Mouse (Mus musculus): Measurements from ENCODE around the gene Wdr83os. TPM values are rescaled to one million over a fixed set of nuclear protein-coding genes. Genes with fewer than 3 reads are reported as not detected.

The Wdr83os gene
- polyA plus RNA-seq, 1 experiment: 166 TPM

DNA sequence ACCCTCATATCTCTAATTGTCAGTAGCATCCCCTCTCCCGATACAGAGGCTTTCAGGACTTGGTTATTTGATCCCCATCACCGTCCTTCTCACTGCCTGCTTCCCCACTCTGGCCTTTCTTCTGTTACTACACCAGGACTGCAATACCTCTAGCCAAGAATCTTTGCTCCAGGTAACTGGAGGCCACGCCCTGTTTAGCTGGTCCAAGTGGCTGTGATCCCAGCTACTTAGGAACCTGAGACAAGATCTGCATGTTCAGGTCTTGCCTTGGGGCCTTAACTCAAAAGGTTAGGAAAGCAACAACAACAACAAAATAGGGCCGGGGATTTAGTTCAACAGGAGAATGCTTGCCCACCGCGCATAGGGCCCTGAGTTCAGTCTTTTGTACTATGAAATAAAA is 36.9 kb upstream of the Wdr83os start:
- Histone ChIP-seq H3ac (ENCODE audit: control insufficient read depth, insufficient read length) (no peak overlapping the region), H3K79me2 (ENCODE audit: control insufficient read depth, insufficient read depth) (peaks cover 46% of the 10 kb centered on the region), H3K4me3 (no peak overlapping the region), H3K27me3 (ENCODE audit: control insufficient read depth, insufficient read depth, insufficient read length) (no peaks in the 10 kb centered on the region), H3K4me2 (ENCODE audit: low read depth) (no peak overlapping the region), H3K36me3 (ENCODE audit: control insufficient read depth, insufficient read depth) (peaks cover 64% of the 10 kb centered on the region)
- TF ChIP-seq MYOG (IDR thresholded peaks at IDR 0.05; ENCODE audit: control insufficient read depth in 1 of 3, insufficient read depth in 1 of 3, insufficient read length in 2 of 3, low read depth in 2 of 3): no peak
- TF ChIP-seq MYOD1 (IDR thresholded peaks at IDR 0.05; ENCODE audit: control insufficient read depth in 1 of 3, insufficient read length in 2 of 3, low read depth in 2 of 3): no peak
- no peak for TF ChIP-seq TCF12 (IDR thresholded peaks at IDR 0.05; ENCODE audit: insufficient read depth, poor library complexity, severe bottlenecking)
- no peak for TF ChIP-seq E2F4 (IDR thresholded peaks at IDR 0.05; ENCODE audit: insufficient read depth)
- TF ChIP-seq USF1 (IDR thresholded peaks at IDR 0.05; ENCODE audit: low read depth): no peak
- TF ChIP-seq CEBPB (IDR thresholded peaks at IDR 0.05; ENCODE audit: insufficient read depth, poor library complexity, severe bottlenecking): no peak
- no peak for TF ChIP-seq POLR2AphosphoS2 (IDR thresholded peaks at IDR 0.05; ENCODE audit: insufficient read length, low read depth)
- no peak for TF ChIP-seq MAX (IDR thresholded peaks at IDR 0.05; ENCODE audit: low read depth)

GRCm38 (mm10) chr8:85057367-85057766 is 23.2 kb upstream of the Wdr83os start:
- TF ChIP-seq POLR2A (IDR thresholded peaks at IDR 0.05; ENCODE audit: insufficient read length, low read depth): no peak
- Histone ChIP-seq H3ac (ENCODE audit: control insufficient read depth, insufficient read length) (no peak overlapping the region), H3K79me2 (ENCODE audit: control insufficient read depth, insufficient read depth) (no peaks in the 10 kb centered on the region), H3K36me3 (ENCODE audit: control insufficient read depth, insufficient read depth) (peaks cover 7% of the 10 kb centered on the region), H3K27me3 (ENCODE audit: control insufficient read depth, insufficient read depth, insufficient read length) (no peaks in the 10 kb centered on the region), H3K4me3 (no peak overlapping the region), H3K4me2 (ENCODE audit: low read depth) (no peak overlapping the region)

DNA sequence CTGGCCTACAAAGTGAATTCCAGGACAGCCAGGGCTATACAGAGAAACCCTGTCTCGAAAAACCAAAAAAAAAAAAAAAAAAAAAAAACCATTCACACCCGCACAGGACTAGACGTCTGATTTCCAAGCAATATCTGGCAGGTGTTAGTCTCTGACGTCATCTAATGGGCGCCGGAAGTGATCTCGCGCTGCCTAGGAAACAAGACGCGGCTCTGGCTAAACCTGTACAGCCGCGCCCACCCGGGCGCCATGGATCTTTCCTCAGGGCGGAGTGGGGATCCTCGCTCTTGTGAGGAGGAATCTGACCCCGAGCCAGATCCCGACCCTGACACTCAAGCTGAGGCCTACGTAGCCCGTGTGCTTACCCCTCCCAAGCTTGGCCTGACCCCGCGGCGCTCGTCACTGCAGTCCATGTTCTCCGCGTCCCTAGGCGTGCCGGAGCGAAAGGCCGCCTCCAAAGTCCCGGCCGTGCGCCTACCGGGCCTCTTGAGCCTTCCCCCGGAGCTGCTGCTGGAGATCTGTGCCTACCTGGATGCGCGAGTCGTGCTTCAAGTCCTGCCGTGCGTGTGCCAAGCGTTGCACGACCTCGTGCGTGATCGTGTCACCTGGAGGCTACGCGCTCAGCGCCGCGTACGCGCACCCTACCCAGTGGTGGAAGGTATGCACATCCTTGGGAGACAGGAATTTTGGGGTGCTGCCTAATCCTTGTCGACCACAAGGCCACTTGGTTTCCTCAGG is 20.5 kb upstream of the Wdr83os start, which contains the start of gene Fbxw9:
Fbxw9 (plus strand) TSS at position 177 of the 738 bp plus-strand sequence.
- Histone ChIP-seq H3K4me2 (ENCODE audit: low read depth) (peak within 1 kb of the TSS; percentile 73), H3K4me3 (peak within 1 kb of the TSS; percentile 54), H3K27me3 (ENCODE audit: control insufficient read depth, insufficient read depth, insufficient read length) (no peaks in the 10 kb centered on the region), H3K36me3 (ENCODE audit: control insufficient read depth, insufficient read depth) (no peaks in the 10 kb centered on the region), H3K79me2 (ENCODE audit: control insufficient read depth, insufficient read depth) (no peaks in the 10 kb centered on the region), H3ac (ENCODE audit: control insufficient read depth, insufficient read length) (peak within 1 kb of the TSS; percentile 20)
- TF ChIP-seq MYOG (IDR thresholded peaks at IDR 0.05; ENCODE audit: control insufficient read depth in 1 of 3, insufficient read depth in 1 of 3, insufficient read length in 2 of 3, low read depth in 2 of 3) (peak in 1 of 3 experiments; percentile 29), POLR2AphosphoS2 (IDR thresholded peaks at IDR 0.05; ENCODE audit: insufficient read length, low read depth) (peak; percentile 67), E2F4 (IDR thresholded peaks at IDR 0.05; ENCODE audit: insufficient read depth) (no peak), MYOD1 (IDR thresholded peaks at IDR 0.05; ENCODE audit: control insufficient read depth in 1 of 3, insufficient read length in 2 of 3, low read depth in 2 of 3) (peak in 1 of 3 experiments; percentile 3), POLR2A (IDR thresholded peaks at IDR 0.05; ENCODE audit: insufficient read length, low read depth) (peak; percentile 28), REST (IDR thresholded peaks at IDR 0.05; ENCODE audit: insufficient read depth, insufficient read length) (no peak)

DNA sequence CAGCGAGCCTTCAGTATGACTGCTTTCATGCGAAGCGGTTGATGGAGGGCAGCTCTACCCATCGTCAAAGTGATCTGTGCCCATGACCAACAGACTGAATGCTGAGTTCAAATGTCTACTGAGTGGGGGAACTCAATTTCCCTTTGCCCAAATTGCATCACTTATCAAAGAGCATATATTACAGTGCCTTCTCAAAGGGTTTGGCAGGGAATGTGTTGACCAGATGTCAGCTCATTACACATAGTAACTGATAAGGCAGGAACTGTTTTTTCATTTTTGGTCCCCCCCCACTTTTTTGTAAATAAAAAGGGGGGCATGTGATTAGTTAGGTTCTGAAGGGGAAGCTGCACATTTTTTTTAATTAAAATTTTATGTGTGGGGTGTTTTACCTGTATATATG is 17.9 kb upstream of the Wdr83os start:
- no peaks in the 10 kb centered on the region for H3K79me2 ChIP-seq (ENCODE audit: control insufficient read depth, insufficient read depth)
- no peaks in the 10 kb centered on the region for H3K27me3 ChIP-seq (ENCODE audit: control insufficient read depth, insufficient read depth, insufficient read length)
- TF ChIP-seq TCF3 (IDR thresholded peaks at IDR 0.05; ENCODE audit: insufficient read length, low read depth) (no peak), USF1 (IDR thresholded peaks at IDR 0.05; ENCODE audit: low read depth) (no peak), MYOD1 (IDR thresholded peaks at IDR 0.05; ENCODE audit: control insufficient read depth in 1 of 3, insufficient read length in 2 of 3, low read depth in 2 of 3) (no peak), E2F4 (IDR thresholded peaks at IDR 0.05; ENCODE audit: insufficient read depth) (no peak), SRF (IDR thresholded peaks at IDR 0.05; ENCODE audit: control insufficient read depth, insufficient read length, low read depth) (no peak), MYOG (IDR thresholded peaks at IDR 0.05; ENCODE audit: control insufficient read depth in 1 of 3, insufficient read depth in 1 of 3, insufficient read length in 2 of 3, low read depth in 2 of 3) (no peak), POLR2A (IDR thresholded peaks at IDR 0.05; ENCODE audit: insufficient read length, low read depth) (no peak)
- H3K4me3 ChIP-seq: no peak overlapping the region
- H3K36me3 ChIP-seq (ENCODE audit: control insufficient read depth, insufficient read depth): no peaks in the 10 kb centered on the region
- H3K4me2 ChIP-seq (ENCODE audit: low read depth): no peak overlapping the region
- H3ac ChIP-seq (ENCODE audit: control insufficient read depth, insufficient read length): no peak overlapping the region

- Histone ChIP-seq H3K36me3 (ENCODE audit: control insufficient read depth, insufficient read depth) (no peaks in the 10 kb centered on the region), H3ac (ENCODE audit: control insufficient read depth, insufficient read length) (no peak overlapping the region), H3K79me2 (ENCODE audit: control insufficient read depth, insufficient read depth) (no peaks in the 10 kb centered on the region), H3K27me3 (ENCODE audit: control insufficient read depth, insufficient read depth, insufficient read length) (no peaks in the 10 kb centered on the region), H3K4me3 (no peak overlapping the region), H3K4me2 (ENCODE audit: low read depth) (no peak overlapping the region)
- TF ChIP-seq TCF12 (IDR thresholded peaks at IDR 0.05; ENCODE audit: insufficient read depth, poor library complexity, severe bottlenecking) (no peak), MAX (IDR thresholded peaks at IDR 0.05; ENCODE audit: low read depth) (no peak), SRF (IDR thresholded peaks at IDR 0.05; ENCODE audit: control insufficient read depth, insufficient read length, low read depth) (no peak), POLR2A (IDR thresholded peaks at IDR 0.05; ENCODE audit: insufficient read length, low read depth) (no peak), TCF3 (IDR thresholded peaks at IDR 0.05; ENCODE audit: insufficient read length, low read depth) (no peak), CEBPB (IDR thresholded peaks at IDR 0.05; ENCODE audit: insufficient read depth, poor library complexity, severe bottlenecking) (no peak), POLR2AphosphoS2 (IDR thresholded peaks at IDR 0.05; ENCODE audit: insufficient read length, low read depth) (no peak), MYOD1 (IDR thresholded peaks at IDR 0.05; ENCODE audit: control insufficient read depth in 1 of 3, insufficient read length in 2 of 3, low read depth in 2 of 3) (no peak), REST (IDR thresholded peaks at IDR 0.05; ENCODE audit: insufficient read depth, insufficient read length) (no peak), USF1 (IDR thresholded peaks at IDR 0.05; ENCODE audit: low read depth) (no peak), E2F4 (IDR thresholded peaks at IDR 0.05; ENCODE audit: insufficient read depth) (no peak)
Measured at GRCm38 (mm10) chr8:85065213-85065612, 15.3 kb upstream of the Wdr83os start.
